Mouse (Mus musculus) heart, embryonic 14.5 days (tissue): ENCODE data around the gene Hexim2. TPM values are rescaled to one million over a fixed set of nuclear protein-coding genes. Genes with fewer than 3 reads are reported as not detected.
A peak's percentile ranks its signal among the peaks of the same experiment; 100 is the strongest.

Source experiments
- ATAC-seq: fragments of 200-750 bp; cut with Nextera tagmentation; 2 replicates; pipeline ENCODE4 v1.8.0; 2017; ENCODE audit warnings: low read depth, moderate TSS enrichment; ENCODE audit not compliant: insufficient number of reproducible peaks, insufficient read depth, low FRiP score
- H3K27ac ChIP-seq, 2 experiments: fragments of 200-500 bp in 1 of 2; fragments of 300-500 bp in 1 of 2; sonication (generic) in 1 of 2; replicated peaks in 1 of 2; 2 replicates each; pipeline ENCODE4 v1.5.1; 2012 to 2014; ENCODE audit warnings: low read depth in 2 of 2, low read length in 2 of 2, control low read depth in 1 of 2, mild to moderate bottlenecking in 1 of 2, mixed read lengths in 1 of 2; ENCODE audit not compliant: control insufficient read depth in 1 of 2, insufficient read depth in 1 of 2
- H3K27me3 ChIP-seq: fragments of 300-500 bp; sonication (generic); 2 replicates; pipeline ENCODE4 v1.6.1; 2014; ENCODE audit warnings: mild to moderate bottlenecking, low read length, control low read depth; ENCODE audit not compliant: control insufficient read depth, insufficient read depth
- H3K36me3 ChIP-seq: fragments of 300-500 bp; sonication (generic); 2 replicates; pipeline ENCODE4 v1.6.1; 2014; ENCODE audit warnings: mild to moderate bottlenecking, control low read depth, low read length, mixed read lengths; ENCODE audit not compliant: control insufficient read depth, insufficient read depth
- H3K4me1 ChIP-seq, 2 experiments: fragments of 200-500 bp in 1 of 2; fragments of 300-500 bp in 1 of 2; sonication (generic) in 1 of 2; 2 replicates each; pipeline ENCODE4 v1.6.1; 2012 to 2014; ENCODE audit warnings: low read length in 2 of 2, control low read depth in 1 of 2, mixed read lengths in 1 of 2; ENCODE audit not compliant: control insufficient read depth in 2 of 2, insufficient read depth in 2 of 2
- H3K4me2 ChIP-seq: fragments of 300-500 bp; sonication (generic); 2 replicates; pipeline ENCODE4 v1.6.1; 2014; ENCODE audit warnings: mild to moderate bottlenecking, low read length
- H3K4me3 ChIP-seq, 2 experiments: fragments of 200-500 bp in 1 of 2; fragments of 300-500 bp in 1 of 2; sonication (generic) in 1 of 2; 2 replicates each; pipeline ENCODE4 v1.5.1; 2012 to 2014; ENCODE audit warnings: low read length in 2 of 2, mild to moderate bottlenecking in 2 of 2, control low read depth in 1 of 2, low read depth in 1 of 2, moderate library complexity in 1 of 2; ENCODE audit not compliant: control insufficient read depth in 1 of 2, insufficient read depth in 1 of 2
- H3K9ac ChIP-seq: fragments of 300-500 bp; sonication (generic); 2 replicates; pipeline ENCODE4 v1.6.1; 2014; ENCODE audit warnings: mild to moderate bottlenecking, low read length
- H3K9me3 ChIP-seq: fragments of 300-500 bp; sonication (generic); 2 replicates; pipeline ENCODE4 v1.6.1; 2016; ENCODE audit warnings: low read length, control low read depth; ENCODE audit not compliant: control insufficient read depth
- WGBS: fragments of 180-500 bp; shearing (Covaris S2); extraction: QIAGEN DNeasy Blood & Tissue Kit; methylation state at CpG from one replicate; pipeline ENCODE4 v1.1.7; 2014; 5-methylcytosine and 5-hydroxymethylcytosine counted together
- polyA plus RNA-seq: library from polyadenylated mRNA; unstranded; fragments of >200 nt; fragmentation: Nextera tagmentation; extraction: Ambion mirVana; gene quantifications from 2 replicates; pipeline ENCODE4 v1.2.1, GENCODE M21; 2014

Gene Hexim2
- polyA plus RNA-seq, 1 experiment from 2014 or later: 4.1 TPM

GRCm38 (mm10) chr11:103098531-103099190 is 33.6 kb upstream of the Hexim2 start:
- WGBS: 46% methylated on average over 11 of the region's 11 CpGs
- no peaks in the 10 kb centered on the region for H3K9me3 ChIP-seq
- no peaks in the 10 kb centered on the region for H3K36me3 ChIP-seq
- peak overlapping the region; percentile 55 to 81 for H3K27ac ChIP-seq
- no peak for ATAC-seq
- peak overlapping the region; percentile 19; the same call in 1 of the 2 replicates for H3K4me2 ChIP-seq
- no peak overlapping the region for H3K4me3 ChIP-seq
- H3K4me1 ChIP-seq: peaks cover 66 to 79% of the 10 kb centered on the region in 2 experiments
- H3K9ac ChIP-seq: peak overlapping the region; percentile 55
- no peaks in the 10 kb centered on the region for H3K27me3 ChIP-seq

GRCm38 (mm10) chr11:103099352-103099940 is 32.8 kb upstream of the Hexim2 start:
- no peak for ATAC-seq
- no peaks in the 10 kb centered on the region for H3K36me3 ChIP-seq
- H3K9me3 ChIP-seq: no peaks in the 10 kb centered on the region
- H3K9ac ChIP-seq: no peak overlapping the region
- no peak overlapping the region for H3K4me3 ChIP-seq
- 62% methylated on average over 12 of the region's 12 CpGs for WGBS
- H3K4me2 ChIP-seq: no peak overlapping the region
- no peaks in the 10 kb centered on the region for H3K27me3 ChIP-seq
- peaks cover 58 to 73% of the 10 kb centered on the region in 2 experiments for H3K4me1 ChIP-seq
- H3K27ac ChIP-seq: peak overlapping the region; percentile 6 to 81; a peak in 1 of 4 replicates

- Histone ChIP-seq H3K9ac (no peak overlapping the region), H3K27ac (no peak overlapping the region), H3K4me2 (peak overlapping the region; percentile 94), H3K27me3 (no peaks in the 10 kb centered on the region), H3K4me3 (peak overlapping the region in 1 of 2 experiments; percentile 70; a peak in 3 of 4 replicates), H3K9me3 (no peaks in the 10 kb centered on the region), H3K4me1 (peaks cover 50 to 64% of the 10 kb centered on the region in 2 experiments), H3K36me3 (no peaks in the 10 kb centered on the region)
- 70% methylated on average over 8 of the region's 8 CpGs for WGBS
- ATAC-seq: no peak
Observed at GRCm38 (mm10) chr11:103100361-103100760, 31.9 kb upstream of the Hexim2 start.

GRCm38 (mm10) chr11:103101481-103101865 is 30.8 kb upstream of the Hexim2 start, which contains the start of the genes Plcd3 and Acbd4:
Gene Plcd3 (minus strand): TSS chr11:103101658.
Gene Acbd4 (plus strand): TSS chr11:103101682.
- under 1% methylated on average over 31 of the region's 34 CpGs for WGBS
- H3K36me3 ChIP-seq: peaks cover 5% of the 10 kb centered on the region; the same call in 1 of the 2 replicates
- H3K9ac ChIP-seq: peak within 1 kb of the TSS; percentile 83
- peak; percentile 28; the same call in 1 of the 2 replicates for ATAC-seq
- no peaks in the 10 kb centered on the region for H3K27me3 ChIP-seq
- peak within 1 kb of the TSS; percentile 48 to 70 for H3K4me3 ChIP-seq
- peaks cover 46 to 53% of the 10 kb centered on the region in 2 experiments for H3K4me1 ChIP-seq
- H3K9me3 ChIP-seq: no peaks in the 10 kb centered on the region
- H3K27ac ChIP-seq: peak within 1 kb of the TSS; percentile 21 to 51
- peak within 1 kb of the TSS; percentile 94 for H3K4me2 ChIP-seq

GRCm38 (mm10) chr11:103101866-103102501 is 30.2 kb upstream of the Hexim2 start:
- ATAC-seq: no peak
- Histone ChIP-seq H3K4me1 (peaks cover 41 to 48% of the 10 kb centered on the region in 2 experiments), H3K27ac (peak overlapping the region; percentile 21 to 51), H3K36me3 (peaks cover 5% of the 10 kb centered on the region; the same call in 1 of the 2 replicates), H3K9me3 (no peaks in the 10 kb centered on the region), H3K27me3 (no peaks in the 10 kb centered on the region), H3K4me3 (peak overlapping the region; percentile 48 to 70), H3K4me2 (peak overlapping the region; percentile 94), H3K9ac (peak overlapping the region; percentile 83)
- 3% methylated on average over 30 of the region's 30 CpGs for WGBS

GRCm38 (mm10) chr11:103102725-103103349 is 29.4 kb upstream of the Hexim2 start:
- Histone ChIP-seq H3K4me1 (peaks cover 32 to 40% of the 10 kb centered on the region in 2 experiments), H3K9me3 (no peaks in the 10 kb centered on the region), H3K27ac (no peak overlapping the region; a peak in 1 of 4 replicates), H3K4me2 (peak overlapping the region; percentile 94), H3K4me3 (peak overlapping the region; percentile 53 to 70), H3K36me3 (peaks cover 5% of the 10 kb centered on the region; the same call in 1 of the 2 replicates), H3K9ac (peak overlapping the region; percentile 67), H3K27me3 (no peaks in the 10 kb centered on the region)
- WGBS: 1% methylated on average over 35 of the region's 35 CpGs
- ATAC-seq: peak; percentile 80

- H3K4me2 ChIP-seq: peak overlapping the region; percentile 94
- H3K27ac ChIP-seq: no peak overlapping the region
- no peaks in the 10 kb centered on the region for H3K27me3 ChIP-seq
- peak overlapping the region in 1 of 2 experiments; percentile 70; a peak in 2 of 4 replicates for H3K4me3 ChIP-seq
- 51% methylated on average over 8 of the region's 8 CpGs for WGBS
- no peak for ATAC-seq
- H3K9ac ChIP-seq: peak overlapping the region; percentile 67
- peaks cover 25 to 32% of the 10 kb centered on the region in 2 experiments for H3K4me1 ChIP-seq
- no peaks in the 10 kb centered on the region for H3K9me3 ChIP-seq
- H3K36me3 ChIP-seq: peaks cover 5% of the 10 kb centered on the region; the same call in 1 of the 2 replicates
Observed at GRCm38 (mm10) chr11:103103621-103104020, 28.6 kb upstream of the Hexim2 start.
